In genomic region chr2:151008939-151009509, GRCm38 (mm10) we compare ENCODE assay signal across 8 mouse cellular contexts. TPM values are rescaled to one million over a fixed set of nuclear protein-coding genes. Genes with fewer than 3 reads are reported as not detected.
DNase-seq lines count a peak whose midpoint lies in the region; ATAC-seq and TF ChIP-seq lines count a peak whose summit lies in the region.

No protein-coding gene starts in this region.

- no peak for TF ChIP-seq CTCF in ES-Bruce4 (IDR thresholded peaks at IDR 0.05; ENCODE audit: low read depth, low read length)
- no peak for TF ChIP-seq CTCF in heart, postnatal 0 days (IDR thresholded peaks at IDR 0.05; ENCODE audit: low read depth)

- H3K9ac ChIP-seq in ES-Bruce4 (ENCODE audit: low read depth, poor library complexity, severe bottlenecking) = peak overlapping the region; percentile 76
- H3K9ac ChIP-seq in heart, postnatal 0 days (replicated peaks; ENCODE audit: low read depth, low read length) = peak overlapping the region; percentile 65
- peak overlapping the region; percentile 97 for H3K9ac ChIP-seq in liver, embryonic 16.5 days (ENCODE audit: low read depth, low read length)
- peak overlapping the region; percentile 72 for H3K9ac ChIP-seq in neural tube, embryonic 15.5 days (replicated peaks)

- peak overlapping the region; percentile 93 for H3K4me2 ChIP-seq in heart, postnatal 0 days (ENCODE audit: low read depth, low read length)
- H3K4me2 ChIP-seq in liver, embryonic 16.5 days (ENCODE audit: low read depth, low read length) = peak overlapping the region; percentile 90
- peak overlapping the region; percentile 99 for H3K4me2 ChIP-seq in neural tube, embryonic 15.5 days

- no peak for TF ChIP-seq EP300 in ES-Bruce4 (IDR thresholded peaks at IDR 0.05; ENCODE audit: insufficient read depth, low read depth, low read length)
- no peak for TF ChIP-seq EP300 in heart, postnatal 0 days (IDR thresholded peaks at IDR 0.05; ENCODE audit: low read depth)

- TF ChIP-seq POLR2A in ES-Bruce4 (IDR thresholded peaks at IDR 0.05; ENCODE audit: insufficient read depth, low read length) = peak; percentile 35

- no peaks in the 10 kb centered on the region for H3K9me3 ChIP-seq in ES-Bruce4 (replicated peaks; ENCODE audit: control insufficient read depth, insufficient read depth, low read length, poor library complexity, severe bottlenecking)
- no peaks in the 10 kb centered on the region for H3K9me3 ChIP-seq in heart, postnatal 0 days (replicated peaks; ENCODE audit: control insufficient read depth, low read length)
- H3K9me3 ChIP-seq in liver, embryonic 16.5 days (replicated peaks; ENCODE audit: control insufficient read depth, low read length) = no peaks in the 10 kb centered on the region
- H3K9me3 ChIP-seq in neural tube, embryonic 15.5 days (replicated peaks) = no peaks in the 10 kb centered on the region

- no peak overlapping the region for H3K27ac ChIP-seq in ES-Bruce4 (ENCODE audit: insufficient read depth, low read length)
- H3K27ac ChIP-seq in heart, postnatal 0 days (ENCODE audit: low read depth) = no peak overlapping the region
- H3K27ac ChIP-seq in liver, embryonic 16.5 days (ENCODE audit: low read length) = peak overlapping the region; percentile 91
- peak overlapping the region; percentile 73 for H3K27ac ChIP-seq in neural tube, embryonic 15.5 days (replicated peaks)

- no peaks in the 10 kb centered on the region for H3K4me1 ChIP-seq in ES-Bruce4 (ENCODE audit: control insufficient read depth, insufficient read depth, low read length)
- H3K4me1 ChIP-seq in heart, postnatal 0 days (ENCODE audit: control insufficient read depth, insufficient read depth) = no peaks in the 10 kb centered on the region
- H3K4me1 ChIP-seq in liver, embryonic 16.5 days (ENCODE audit: control insufficient read depth, low read depth, low read length) = peaks cover 57% of the 10 kb centered on the region
- peaks cover 19% of the 10 kb centered on the region for H3K4me1 ChIP-seq in neural tube, embryonic 15.5 days

- ATAC-seq in erythroid progenitor cell, adult 5-6 weeks (replicated peaks; ENCODE audit: low FRiP score, poor library complexity, severe bottlenecking) = peak; percentile 76
- ATAC-seq in heart, postnatal 0 days (ENCODE audit: insufficient read depth, low read depth) = peak; percentile 88
- ATAC-seq in liver, embryonic 16.5 days (ENCODE audit: low read depth) = peak; percentile 85
- peak; percentile 99 for ATAC-seq in neural tube, embryonic 15.5 days (ENCODE audit: low FRiP score)

- H3K4me3 ChIP-seq in ES-Bruce4 (ENCODE audit: low read depth, low read length) = peak overlapping the region; percentile 91
- peak overlapping the region; percentile 70 for H3K4me3 ChIP-seq in heart, postnatal 0 days (ENCODE audit: low read depth, low read length)
- peak overlapping the region; percentile 98 for H3K4me3 ChIP-seq in liver, embryonic 16.5 days (ENCODE audit: low read depth, low read length)
- H3K4me3 ChIP-seq in neural tube, embryonic 15.5 days (replicated peaks) = peak overlapping the region; percentile 81

- H3K27me3 ChIP-seq in ES-Bruce4 (ENCODE audit: control insufficient read depth, insufficient read depth, low read length, poor library complexity, severe bottlenecking) = no peaks in the 10 kb centered on the region
- peaks cover 20% of the 10 kb centered on the region; the same call in 1 of the 2 replicates for H3K27me3 ChIP-seq in heart, postnatal 0 days (ENCODE audit: control insufficient read depth, insufficient read depth, low read length)
- H3K27me3 ChIP-seq in liver, embryonic 16.5 days (ENCODE audit: control insufficient read depth, insufficient read depth, low read depth, low read length) = no peaks in the 10 kb centered on the region
- no peaks in the 10 kb centered on the region for H3K27me3 ChIP-seq in neural tube, embryonic 15.5 days (replicated peaks)

- DNase-seq in c-Kit-negative CD71-positive TER-119-positive erythroid progenitor cells, embryonic 14.5 days (ENCODE audit: low read depth, low spot score) = peak; percentile 75
- peak; percentile 41 for DNase-seq in heart, postnatal 0 days (ENCODE audit: low spot score)
- DNase-seq in kidney, postnatal 36 days = peak; percentile 53 to 82
- peak; percentile 37 for DNase-seq in thymus, postnatal 0 days (ENCODE audit: low spot score)

- no peaks in the 10 kb centered on the region for H3K36me3 ChIP-seq in ES-Bruce4 (ENCODE audit: control insufficient read depth, insufficient read depth, low read length, poor library complexity, severe bottlenecking)
- no peaks in the 10 kb centered on the region for H3K36me3 ChIP-seq in heart, postnatal 0 days (replicated peaks; ENCODE audit: control insufficient read depth, insufficient read depth, low read length)
- no peaks in the 10 kb centered on the region for H3K36me3 ChIP-seq in liver, embryonic 16.5 days (ENCODE audit: control insufficient read depth, insufficient read depth)
- no peaks in the 10 kb centered on the region for H3K36me3 ChIP-seq in neural tube, embryonic 15.5 days

- WGBS in heart, postnatal 0 days = under 1% methylated on average over 54 of the region's 57 CpGs
- under 1% methylated on average over 56 of the region's 57 CpGs for WGBS in liver, embryonic 16.5 days (ENCODE audit: insufficient replicate concordance)
- WGBS in neural tube, embryonic 15.5 days = under 1% methylated on average over 52 of the region's 57 CpGs

RNA-seq across cellular contexts. Expression of gene Ninl, which starts 30.2 kb away (rescaled TPM):
- polyA plus RNA-seq in ES-Bruce4 (2011; ENCODE audit: insufficient read depth, insufficient read length, low read depth, missing spikeins) = 19.1 and 24.7 TPM in 2 replicates
- total RNA-seq in erythroid progenitor cell, adult 5-6 weeks (2015; ENCODE audit: low replicate concordance) = 19.8 and 28.5 TPM in 2 replicates
- 65.6 and 69.2 TPM in 2 replicates for total RNA-seq in erythroid progenitor cell, adult 5-6 weeks (2017; ENCODE audit: low replicate concordance)
- 0.27 and 1.7 TPM in 2 replicates for total RNA-seq in heart, postnatal 0 days (2014; rRNA removed; ENCODE audit: low replicate concordance)
- polyA plus RNA-seq in heart, postnatal 0 days (2015; fragmentation: Nextera tagmentation; extraction: Ambion mirVana) = 1.2 and 1.4 TPM in 2 replicates
- polyA plus RNA-seq in liver, embryonic 16.5 days (2015; fragmentation: Nextera tagmentation; extraction: Ambion mirVana) = 12.4 and 13.1 TPM in 2 replicates
- polyA plus RNA-seq in neural tube, embryonic 15.5 days (2015; fragmentation: Nextera tagmentation; extraction: Ambion mirVana) = 2.9 and 3.7 TPM in 2 replicates
- polyA plus RNA-seq in thymus, postnatal 0 days (2015; fragmentation: Nextera tagmentation; extraction: Ambion mirVana) = 0.98 and 1.4 TPM in 2 replicates

RNA-seq across cellular contexts. Expression of gene Nanp, which starts 30.2 kb away (rescaled TPM):
- 18.0 and 20.0 TPM in 2 replicates for polyA plus RNA-seq in ES-Bruce4 (2011; ENCODE audit: insufficient read depth, insufficient read length, low read depth, missing spikeins)
- total RNA-seq in erythroid progenitor cell, adult 5-6 weeks (2015; ENCODE audit: low replicate concordance) = 51.6 and 59.8 TPM in 2 replicates
- 51.8 and 55.6 TPM in 2 replicates for total RNA-seq in erythroid progenitor cell, adult 5-6 weeks (2017; ENCODE audit: low replicate concordance)
- total RNA-seq in heart, postnatal 0 days (2014; rRNA removed; ENCODE audit: low replicate concordance) = 7.0 and 9.3 TPM in 2 replicates
- 11.7 and 15.5 TPM in 2 replicates for polyA plus RNA-seq in heart, postnatal 0 days (2015; fragmentation: Nextera tagmentation; extraction: Ambion mirVana)
- polyA plus RNA-seq in liver, embryonic 16.5 days (2015; fragmentation: Nextera tagmentation; extraction: Ambion mirVana) = 47.7 and 60.8 TPM in 2 replicates
- 37.8 and 40.1 TPM in 2 replicates for polyA plus RNA-seq in neural tube, embryonic 15.5 days (2015; fragmentation: Nextera tagmentation; extraction: Ambion mirVana)
- 45.6 and 46.8 TPM in 2 replicates for polyA plus RNA-seq in thymus, postnatal 0 days (2015; fragmentation: Nextera tagmentation; extraction: Ambion mirVana)

Comparison
In these comparisons a context has a peak if more than half of its experiments do, and no peak if none do; other contexts are left out.
1. H3K27ac ChIP-seq: peak in liver, embryonic 16.5 days (single experiment) and neural tube, embryonic 15.5 days (single experiment); none in ES-Bruce4 (single experiment) and heart, postnatal 0 days (single experiment).
2. Peak in every context shown above with its lines, with median percentiles within 50 percentile points of each other: H3K4me3 ChIP-seq, H3K9ac ChIP-seq, DNase-seq, ATAC-seq and H3K4me2 ChIP-seq.